Mouse (Mus musculus): Measurements from ENCODE around the gene Ak9.

- TF ChIP-seq POLR2A (IDR thresholded peaks at IDR 0.05; ENCODE audit: control insufficient read depth in 1 of 2, insufficient read depth in 1 of 2, low read depth in 1 of 2, low read length in 2 of 2, poor library complexity in 1 of 2) (no peak), TCF12 (IDR thresholded peaks at IDR 0.05; ENCODE audit: low read depth, low read length) (no peak), NRF1 (IDR thresholded peaks at IDR 0.05; ENCODE audit: insufficient read depth, low read depth, low read length, poor library complexity, severe bottlenecking) (no peak), MYC (IDR thresholded peaks at IDR 0.05; ENCODE audit: low read depth, low read length) (no peak), MAX (IDR thresholded peaks at IDR 0.05; ENCODE audit: low read length) (no peak), ZMIZ1 (IDR thresholded peaks at IDR 0.05; ENCODE audit: low read depth, low read length) (no peak), CTCF (IDR thresholded peaks at IDR 0.05 in 2 of 3, conservative IDR thresholded peaks at IDR 0.05 in 1 of 3; ENCODE audit: control insufficient read depth in 1 of 3, insufficient read depth in 1 of 3, low read depth in 2 of 3, low read length in 3 of 3, poor library complexity in 1 of 3, severe bottlenecking in 1 of 3) (no peak), TAL1 (IDR thresholded peaks at IDR 0.05; ENCODE audit: low read length) (no peak), BHLHE40 (IDR thresholded peaks at IDR 0.05; ENCODE audit: borderline replicate concordance, low read depth, low read length) (no peak), MYB (IDR thresholded peaks at IDR 0.05; ENCODE audit: low read depth, low read length) (no peak)
These were observed 168.8 kb downstream of the Ak9 start for GRCm38 (mm10) chr10:41472534-41472933.

Data from MEL (cell line).